ENCODE assay signal across 8 mouse cellular contexts in the genomic region with DNA sequence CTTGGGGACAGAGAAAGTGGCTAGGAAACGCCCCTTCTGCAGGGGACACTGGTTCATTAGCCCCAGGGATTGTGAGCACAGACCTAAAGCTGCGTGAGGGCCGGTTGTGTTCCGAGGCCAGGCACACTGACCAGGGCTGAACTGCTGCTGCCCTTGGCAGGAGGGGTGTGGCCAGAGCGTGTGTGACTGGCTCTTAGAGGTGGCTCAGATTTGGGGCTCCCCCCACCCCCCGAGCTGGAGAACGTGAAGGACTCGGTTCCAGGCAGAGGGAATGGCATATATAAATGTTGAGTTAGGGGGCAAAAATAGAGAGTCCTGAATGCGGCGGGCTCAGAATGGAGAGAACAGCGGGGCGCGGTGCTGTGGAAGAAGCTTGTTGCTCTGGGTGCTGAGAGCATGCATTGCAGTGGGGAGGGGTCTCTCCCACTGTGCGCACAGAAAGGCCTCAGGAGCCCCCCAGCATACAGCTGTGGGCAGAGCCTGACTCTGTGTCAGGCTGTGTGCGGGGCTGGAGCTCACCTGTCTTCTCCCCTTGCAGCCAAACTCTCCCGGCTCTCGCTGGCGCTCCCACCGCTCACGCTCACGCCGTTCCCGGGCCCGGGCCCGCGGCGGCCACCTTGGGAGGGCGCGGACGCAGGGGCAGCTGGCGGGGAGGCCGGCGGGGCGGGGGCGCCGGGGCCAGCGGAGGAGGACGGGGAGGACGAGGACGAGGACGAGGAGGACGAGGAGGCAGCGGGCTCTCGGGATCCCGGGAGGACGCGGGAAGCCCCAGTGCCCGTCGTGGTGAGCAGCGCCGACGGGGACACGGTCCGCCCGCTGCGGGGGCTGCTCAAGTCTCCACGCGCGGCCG. TPM values are rescaled to one million over a fixed set of nuclear protein-coding genes. Genes with fewer than 3 reads are reported as not detected.
A peak's percentile ranks its signal among the peaks of the same experiment; 100 is the strongest.
DNase-seq lines count a peak whose midpoint lies in the region; ATAC-seq and TF ChIP-seq lines count a peak whose summit lies in the region.

No protein-coding gene starts in this region.

- peak overlapping the region; percentile 82 for H3K27ac ChIP-seq in heart, embryonic 10.5 days
- no peak overlapping the region for H3K27ac ChIP-seq in ES-Bruce4 (ENCODE audit: insufficient read depth, low read length)
- no peak overlapping the region for H3K27ac ChIP-seq in forebrain, embryonic 12.5 days
- H3K27ac ChIP-seq in liver, embryonic 11.5 days (ENCODE audit: low read depth, low read length): no peak overlapping the region

- DNase-seq in heart, embryonic 10.5 days (ENCODE audit: low spot score): no peak
- DNase-seq in heart, postnatal 4 days: no peak
- no peak for DNase-seq in liver, embryonic 11.5 days (ENCODE audit: low spot score)
- DNase-seq in testis, postnatal 10 days (ENCODE audit: low spot score): peak; percentile 58
- no peak for DNase-seq in Muller cell, postnatal 12 days (ENCODE audit: inconsistent ontology term)
- DNase-seq in frontal cortex, adult 2 months (ENCODE audit: extremely low spot score in 1 of 2, low spot score in 1 of 2): no peak

- no peak for TF ChIP-seq CTCF in ES-Bruce4 (IDR thresholded peaks at IDR 0.05; ENCODE audit: low read depth, low read length)

- TF ChIP-seq EP300 in ES-Bruce4 (IDR thresholded peaks at IDR 0.05; ENCODE audit: insufficient read depth, low read depth, low read length): no peak

- 2% methylated on average over 59 of the region's 60 CpGs for WGBS in heart, embryonic 10.5 days
- WGBS in forebrain, embryonic 12.5 days: 1% methylated on average over 60 of the region's 60 CpGs
- WGBS in liver, embryonic 11.5 days: 2% methylated on average over 59 of the region's 60 CpGs

- peak overlapping the region; percentile 68 for H3K4me2 ChIP-seq in forebrain, embryonic 12.5 days
- H3K4me2 ChIP-seq in liver, embryonic 11.5 days: peak overlapping the region; percentile 92

- no peak for ATAC-seq in forebrain, embryonic 12.5 days (ENCODE audit: low FRiP score)
- no peak for ATAC-seq in liver, embryonic 11.5 days (replicated peaks; ENCODE audit: low FRiP score)

- H3K4me3 ChIP-seq in heart, embryonic 10.5 days: peak overlapping the region; percentile 68
- peak overlapping the region; percentile 84 for H3K4me3 ChIP-seq in ES-Bruce4 (ENCODE audit: low read depth, low read length)
- H3K4me3 ChIP-seq in forebrain, embryonic 12.5 days (replicated peaks): peak overlapping the region; percentile 40
- peak overlapping the region; percentile 54 for H3K4me3 ChIP-seq in liver, embryonic 11.5 days (ENCODE audit: low read depth, low read length)

- peaks cover 85% of the 10 kb centered on the region for H3K27me3 ChIP-seq in heart, embryonic 10.5 days (ENCODE audit: insufficient read depth, poor library complexity, severe bottlenecking)
- H3K27me3 ChIP-seq in ES-Bruce4 (ENCODE audit: control insufficient read depth, insufficient read depth, low read length, poor library complexity, severe bottlenecking): no peaks in the 10 kb centered on the region
- peaks cover 57% of the 10 kb centered on the region for H3K27me3 ChIP-seq in forebrain, embryonic 12.5 days
- H3K27me3 ChIP-seq in liver, embryonic 11.5 days (replicated peaks; ENCODE audit: control insufficient read depth, insufficient read depth, low read length): peaks cover 64% of the 10 kb centered on the region

- peaks cover 22% of the 10 kb centered on the region; the same call in 1 of the 2 replicates for H3K36me3 ChIP-seq in heart, embryonic 10.5 days
- H3K36me3 ChIP-seq in ES-Bruce4 (ENCODE audit: control insufficient read depth, insufficient read depth, low read length, poor library complexity, severe bottlenecking): no peaks in the 10 kb centered on the region
- H3K36me3 ChIP-seq in forebrain, embryonic 12.5 days (replicated peaks): peaks cover 59% of the 10 kb centered on the region
- H3K36me3 ChIP-seq in liver, embryonic 11.5 days (ENCODE audit: control insufficient read depth, insufficient read depth, low read length): no peaks in the 10 kb centered on the region

- no peaks in the 10 kb centered on the region for H3K9me3 ChIP-seq in heart, embryonic 10.5 days
- no peaks in the 10 kb centered on the region for H3K9me3 ChIP-seq in ES-Bruce4 (replicated peaks; ENCODE audit: control insufficient read depth, insufficient read depth, low read length, poor library complexity, severe bottlenecking)
- no peaks in the 10 kb centered on the region for H3K9me3 ChIP-seq in forebrain, embryonic 12.5 days
- H3K9me3 ChIP-seq in liver, embryonic 11.5 days (ENCODE audit: control insufficient read depth, low read length): no peaks in the 10 kb centered on the region

- H3K9ac ChIP-seq in ES-Bruce4 (ENCODE audit: low read depth, poor library complexity, severe bottlenecking): peak overlapping the region; percentile 55
- H3K9ac ChIP-seq in forebrain, embryonic 12.5 days: peak overlapping the region; percentile 67
- H3K9ac ChIP-seq in liver, embryonic 11.5 days (ENCODE audit: low read depth, low read length): peak overlapping the region; percentile 35

- H3K4me1 ChIP-seq in heart, embryonic 10.5 days: peaks cover 29% of the 10 kb centered on the region
- peaks cover 6% of the 10 kb centered on the region for H3K4me1 ChIP-seq in ES-Bruce4 (ENCODE audit: control insufficient read depth, insufficient read depth, low read length)
- peaks cover 28% of the 10 kb centered on the region for H3K4me1 ChIP-seq in forebrain, embryonic 12.5 days
- peaks cover 34% of the 10 kb centered on the region for H3K4me1 ChIP-seq in liver, embryonic 11.5 days (replicated peaks; ENCODE audit: control insufficient read depth, insufficient read depth, low read length)

- TF ChIP-seq POLR2A in ES-Bruce4 (IDR thresholded peaks at IDR 0.05; ENCODE audit: insufficient read depth, low read length): no peak

RNA-seq across cellular contexts. Expression of a gene that starts 13.4 kb away (rescaled TPM):
- 0.46 and 0.79 TPM in 2 replicates for polyA plus RNA-seq in heart, embryonic 10.5 days (2016; fragmentation: Nextera tagmentation; extraction: Ambion mirVana)
- not detected for total RNA-seq in heart, postnatal 4 days (2021)
- 5.4 and 6.4 TPM in 2 replicates for polyA plus RNA-seq in ES-Bruce4 (2011; ENCODE audit: insufficient read depth, insufficient read length, low read depth, missing spikeins)
- polyA plus RNA-seq in forebrain, embryonic 12.5 days (2016; fragmentation: Nextera tagmentation; extraction: Ambion mirVana): 1.5 and 1.9 TPM in 2 replicates
- polyA plus RNA-seq in liver, embryonic 11.5 days (2014; fragmentation: Nextera tagmentation; extraction: Ambion mirVana): 0.65 and 0.70 TPM in 2 replicates
- 15.2 and 17.7 TPM in 2 replicates for polyA plus RNA-seq in frontal cortex, adult 2 months (2012; rRNA removed)

RNA-seq across cellular contexts. Expression of a gene that starts 14.3 kb away (rescaled TPM):
- 0.57 and 1.8 TPM in 2 replicates for polyA plus RNA-seq in heart, embryonic 10.5 days (2016; fragmentation: Nextera tagmentation; extraction: Ambion mirVana)
- total RNA-seq in heart, postnatal 4 days (2021): under 1 TPM; 0.10 to 0.16 TPM
- 9.6 and 11.3 TPM in 2 replicates for polyA plus RNA-seq in ES-Bruce4 (2011; ENCODE audit: insufficient read depth, insufficient read length, low read depth, missing spikeins)
- 10.2 and 10.8 TPM in 2 replicates for polyA plus RNA-seq in forebrain, embryonic 12.5 days (2016; fragmentation: Nextera tagmentation; extraction: Ambion mirVana)
- 0.30 and 0.45 TPM in 2 replicates for polyA plus RNA-seq in liver, embryonic 11.5 days (2014; fragmentation: Nextera tagmentation; extraction: Ambion mirVana)
- polyA plus RNA-seq in frontal cortex, adult 2 months (2012; rRNA removed): 170 and 198 TPM in 2 replicates

RNA-seq across cellular contexts. Expression of a gene that starts 16.5 kb away (rescaled TPM):
- 99.1 and 124 TPM in 2 replicates for polyA plus RNA-seq in heart, embryonic 10.5 days (2016; fragmentation: Nextera tagmentation; extraction: Ambion mirVana)
- total RNA-seq in heart, postnatal 4 days (2021): 100 to 1,000 TPM; 105 to 107 TPM
- polyA plus RNA-seq in ES-Bruce4 (2011; ENCODE audit: insufficient read depth, insufficient read length, low read depth, missing spikeins): 75.1 and 75.8 TPM in 2 replicates
- polyA plus RNA-seq in forebrain, embryonic 12.5 days (2016; fragmentation: Nextera tagmentation; extraction: Ambion mirVana): 275 and 276 TPM in 2 replicates
- polyA plus RNA-seq in liver, embryonic 11.5 days (2014; fragmentation: Nextera tagmentation; extraction: Ambion mirVana): 67.2 and 69.1 TPM in 2 replicates
- 158 and 167 TPM in 2 replicates for polyA plus RNA-seq in frontal cortex, adult 2 months (2012; rRNA removed)

RNA-seq across cellular contexts. Expression of a gene that starts 26.7 kb away (rescaled TPM):
- 0.90 and 1.4 TPM in 2 replicates for polyA plus RNA-seq in heart, embryonic 10.5 days (2016; fragmentation: Nextera tagmentation; extraction: Ambion mirVana)
- total RNA-seq in heart, postnatal 4 days (2021): under 1 TPM; 0.34 to 0.38 TPM
- 0.75 TPM in 1 of 2 replicates, not detected in the other for polyA plus RNA-seq in ES-Bruce4 (2011; ENCODE audit: insufficient read depth, insufficient read length, low read depth, missing spikeins)
- 0.73 and 0.95 TPM in 2 replicates for polyA plus RNA-seq in forebrain, embryonic 12.5 days (2016; fragmentation: Nextera tagmentation; extraction: Ambion mirVana)
- 0.40 and 0.74 TPM in 2 replicates for polyA plus RNA-seq in liver, embryonic 11.5 days (2014; fragmentation: Nextera tagmentation; extraction: Ambion mirVana)
- 2.1 and 2.6 TPM in 2 replicates for polyA plus RNA-seq in frontal cortex, adult 2 months (2012; rRNA removed)

RNA-seq across cellular contexts. Expression of a gene that starts 32.9 kb away (rescaled TPM):
- 69.8 and 97.9 TPM in 2 replicates for polyA plus RNA-seq in heart, embryonic 10.5 days (2016; fragmentation: Nextera tagmentation; extraction: Ambion mirVana)
- total RNA-seq in heart, postnatal 4 days (2021): 10 to 100 TPM; 19.3 to 19.9 TPM
- polyA plus RNA-seq in ES-Bruce4 (2011; ENCODE audit: insufficient read depth, insufficient read length, low read depth, missing spikeins): 32.3 and 36.3 TPM in 2 replicates
- polyA plus RNA-seq in forebrain, embryonic 12.5 days (2016; fragmentation: Nextera tagmentation; extraction: Ambion mirVana): 55.5 and 60.0 TPM in 2 replicates
- 101 and 106 TPM in 2 replicates for polyA plus RNA-seq in liver, embryonic 11.5 days (2014; fragmentation: Nextera tagmentation; extraction: Ambion mirVana)
- polyA plus RNA-seq in frontal cortex, adult 2 months (2012; rRNA removed): 17.9 TPM in 2 replicates

Comparison
In these comparisons a context has a peak if more than half of its experiments do, and no peak if none do; other contexts are left out.
1. RNA of a gene that starts 14.3 kb away (polyA plus RNA-seq): 170 to 198 TPM in frontal cortex, adult 2 months; 10.2 to 10.8 TPM in forebrain, embryonic 12.5 days, 9.6 to 11.3 TPM in ES-Bruce4, 0.57 to 1.8 TPM in heart, embryonic 10.5 days and 0.30 to 0.45 TPM in liver, embryonic 11.5 days; every median in the first group is over 10 times any median in the second.
2. Peak in every context shown above with its lines, with median percentiles within 50 percentile points of each other: H3K4me3 ChIP-seq and H3K9ac ChIP-seq.